Mouse (Mus musculus): Measurements from ENCODE around the gene Zfp986. TPM values are rescaled to one million over a fixed set of nuclear protein-coding genes. Genes with fewer than 3 reads are reported as not detected.
"Not testable (repeated sequence)": the region's sequence is repeated elsewhere in the genome, so short reads cannot be mapped to it uniquely, and the experiment has no call there.

The Zfp986 gene
- polyA plus RNA-seq, 1 experiment from 2014 or later = not detected

DNA sequence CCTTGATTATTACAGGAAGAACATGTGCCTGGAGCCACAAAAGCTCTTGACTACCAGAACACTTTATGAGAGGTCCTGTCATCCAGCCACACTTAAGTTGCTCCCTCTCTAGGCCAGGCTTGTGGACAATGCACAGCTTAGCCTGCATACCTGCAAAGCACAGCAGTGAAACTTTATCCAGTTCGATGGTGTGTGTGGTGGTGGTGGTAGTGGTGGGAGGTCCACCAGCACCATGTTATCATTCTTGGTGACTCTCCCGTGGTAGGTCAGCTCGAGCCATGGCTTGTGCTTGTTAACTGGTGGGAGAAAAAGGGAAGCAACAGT is 19.7 kb upstream of the Zfp986 start:
- H3K9me3 ChIP-seq (ENCODE audit: control insufficient read depth, low read length); DNase-seq (ENCODE audit: low spot score); H3K27ac ChIP-seq (ENCODE audit: low read depth, low read length); ATAC-seq (replicated peaks; ENCODE audit: low FRiP score); H3K27me3 ChIP-seq (ENCODE audit: control insufficient read depth, insufficient read depth, low read length); H3K9ac ChIP-seq (ENCODE audit: low read length); H3K4me1 ChIP-seq (replicated peaks; ENCODE audit: control insufficient read depth, insufficient read depth, low read length); H3K4me2 ChIP-seq (ENCODE audit: low read depth, low read length, severe bottlenecking); H3K36me3 ChIP-seq (ENCODE audit: control insufficient read depth, insufficient read depth, low read length); H3K4me3 ChIP-seq (ENCODE audit: low read depth, low read length): not testable (repeated sequence)
- 91% methylated on average over 3 of the region's 3 CpGs for WGBS

DNA sequence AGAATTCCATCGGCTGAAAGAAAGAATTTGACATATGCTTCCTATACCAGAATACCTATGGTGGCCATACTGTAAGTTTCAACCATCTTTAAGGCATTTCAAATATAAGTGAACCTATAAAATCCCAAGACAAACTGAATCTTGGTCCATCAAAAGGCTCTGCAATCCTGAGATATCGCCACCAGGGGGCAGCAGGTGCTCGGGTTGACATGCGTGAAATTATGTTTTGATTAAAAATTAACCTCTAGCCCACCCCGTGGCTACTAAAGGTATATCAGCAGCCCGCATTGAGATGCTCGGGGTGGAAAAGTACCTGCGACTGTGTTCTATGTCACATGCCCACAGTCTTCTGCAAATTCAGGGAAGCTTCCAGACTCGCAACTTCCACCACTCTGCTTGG is 17.2 kb upstream of the Zfp986 start:
- H3K4me2 ChIP-seq (ENCODE audit: low read depth, low read length, severe bottlenecking); H3K4me1 ChIP-seq (replicated peaks; ENCODE audit: control insufficient read depth, insufficient read depth, low read length); H3K27ac ChIP-seq (ENCODE audit: low read depth, low read length); H3K36me3 ChIP-seq (ENCODE audit: control insufficient read depth, insufficient read depth, low read length); ATAC-seq (replicated peaks; ENCODE audit: low FRiP score); DNase-seq (ENCODE audit: low spot score); H3K9me3 ChIP-seq (ENCODE audit: control insufficient read depth, low read length); H3K4me3 ChIP-seq (ENCODE audit: low read depth, low read length); H3K9ac ChIP-seq (ENCODE audit: low read length); H3K27me3 ChIP-seq (ENCODE audit: control insufficient read depth, insufficient read depth, low read length): not testable (repeated sequence)
- 61% methylated on average over 6 of the region's 9 CpGs for WGBS

DNA sequence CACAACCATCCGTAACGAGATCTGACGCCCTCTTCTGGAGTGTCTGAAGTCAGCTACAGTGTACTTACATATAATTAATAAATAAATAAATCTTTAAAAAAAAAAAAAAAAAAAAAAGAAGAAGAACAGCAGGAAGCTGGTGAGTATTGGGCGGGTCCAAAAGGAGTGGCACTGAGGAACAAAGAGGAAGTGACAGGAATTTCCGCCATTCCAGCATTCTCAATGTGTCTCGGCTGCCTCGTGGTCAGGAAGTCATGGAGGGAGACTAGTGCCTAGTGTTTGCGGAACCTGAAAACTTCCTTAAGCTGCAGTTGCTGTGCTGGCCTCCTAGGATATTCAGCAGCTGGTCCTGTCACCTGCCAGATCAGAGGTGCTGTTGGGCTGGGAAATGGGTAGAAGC is 4.7 kb upstream of the Zfp986 start:
- WGBS = 92% methylated on average over 5 of the region's 8 CpGs
- H3K4me3 ChIP-seq (ENCODE audit: low read depth, low read length); H3K27ac ChIP-seq (ENCODE audit: low read depth, low read length); H3K27me3 ChIP-seq (ENCODE audit: control insufficient read depth, insufficient read depth, low read length); H3K4me2 ChIP-seq (ENCODE audit: low read depth, low read length, severe bottlenecking); H3K9me3 ChIP-seq (ENCODE audit: control insufficient read depth, low read length); H3K36me3 ChIP-seq (ENCODE audit: control insufficient read depth, insufficient read depth, low read length); ATAC-seq (replicated peaks; ENCODE audit: low FRiP score); H3K9ac ChIP-seq (ENCODE audit: low read length); H3K4me1 ChIP-seq (replicated peaks; ENCODE audit: control insufficient read depth, insufficient read depth, low read length): not testable (repeated sequence)
- peak; percentile 29 for DNase-seq (ENCODE audit: low spot score)

Other genes starting within 250 kb of the Zfp986 start
- not detected in 2 replicates for gene Zfp980, start 198.1 kb upstream of the Zfp986 start, polyA plus RNA-seq (2014; fragmentation: Nextera tagmentation; extraction: Ambion mirVana)
- 0.12 TPM in 1 of 2 replicates, not detected in the other for gene Zfp987, start 228.5 kb downstream of the Zfp986 start, polyA plus RNA-seq (2014; fragmentation: Nextera tagmentation; extraction: Ambion mirVana)